Mouse (Mus musculus) C2C12 (cell line): ENCODE data around the gene C5ar1. TPM values are rescaled to one million over a fixed set of nuclear protein-coding genes. Genes with fewer than 3 reads are reported as not detected.
"Not testable (repeated sequence)": the region's sequence is repeated elsewhere in the genome, so short reads cannot be mapped to it uniquely, and the experiment has no call there.

ENCODE experiments used
- H3K27me3 ChIP-seq: one replicate; pipeline ENCODE4 v1.6.1; 2011; ENCODE audit not compliant: control insufficient read depth, insufficient read depth, insufficient read length
- H3K36me3 ChIP-seq: one replicate; pipeline ENCODE4 v1.6.1; 2011; ENCODE audit not compliant: control insufficient read depth, insufficient read depth
- H3K4me3 ChIP-seq: one replicate; pipeline ENCODE4 v1.5.1; 2011; ENCODE audit warnings: mild to moderate bottlenecking, control low read depth; ENCODE audit not compliant: poor library complexity, insufficient read depth, severe bottlenecking
- H3K79me2 ChIP-seq: one replicate; pipeline ENCODE4 v1.6.1; 2011; ENCODE audit not compliant: control insufficient read depth, insufficient read depth
- H3K79me3 ChIP-seq: one replicate; pipeline ENCODE4 v1.6.1; 2011; ENCODE audit warnings: low read depth, control low read depth
- H3ac ChIP-seq: one replicate; pipeline ENCODE3; 2011; ENCODE audit warnings: low read depth; ENCODE audit not compliant: control insufficient read depth, insufficient read length
- CEBPB ChIP-seq: IDR thresholded peaks from one replicate; pipeline ENCODE4 v1.6.1; 2011; ENCODE audit warnings: low read depth, mild to moderate bottlenecking, control low read depth, moderate library complexity
- CTCF ChIP-seq: IDR thresholded peaks from one replicate; pipeline ENCODE4 v1.5.1; 2011; ENCODE audit not compliant: control insufficient read depth, insufficient read depth, insufficient read length
- FOSL1 ChIP-seq: IDR thresholded peaks from one replicate; pipeline ENCODE4 v1.8.0; 2011; ENCODE audit warnings: mild to moderate bottlenecking, low read length; ENCODE audit not compliant: poor library complexity, insufficient read depth, severe bottlenecking
- MAX ChIP-seq: IDR thresholded peaks from one replicate; pipeline ENCODE4 v1.6.1; 2011; ENCODE audit warnings: mild to moderate bottlenecking, control low read depth
- MYOD1 ChIP-seq: IDR thresholded peaks from one replicate; pipeline ENCODE4 v1.6.1; 2011; ENCODE audit warnings: low read depth; ENCODE audit not compliant: control insufficient read depth, insufficient read length
- MYOG ChIP-seq: IDR thresholded peaks from one replicate; pipeline ENCODE4 v1.6.1; 2011; ENCODE audit not compliant: control insufficient read depth, insufficient read length; ENCODE audit errors: extremely low read depth
- USF1 ChIP-seq: IDR thresholded peaks from one replicate; pipeline ENCODE4 v1.6.1; 2011; ENCODE audit warnings: low read depth, mild to moderate bottlenecking, control low read depth, moderate library complexity
- polyA plus RNA-seq: library from polyadenylated mRNA; unstranded; fragments of >200 nt; fragmentation: generic; extraction: Trizol; gene quantifications from one replicate; pipeline ENCODE4 v1.2.1, GENCODE M21; 2012; ENCODE audit warnings: missing spikeins

Gene C5ar1
- polyA plus RNA-seq, 1 experiment, result 0.02 TPM

DNA sequence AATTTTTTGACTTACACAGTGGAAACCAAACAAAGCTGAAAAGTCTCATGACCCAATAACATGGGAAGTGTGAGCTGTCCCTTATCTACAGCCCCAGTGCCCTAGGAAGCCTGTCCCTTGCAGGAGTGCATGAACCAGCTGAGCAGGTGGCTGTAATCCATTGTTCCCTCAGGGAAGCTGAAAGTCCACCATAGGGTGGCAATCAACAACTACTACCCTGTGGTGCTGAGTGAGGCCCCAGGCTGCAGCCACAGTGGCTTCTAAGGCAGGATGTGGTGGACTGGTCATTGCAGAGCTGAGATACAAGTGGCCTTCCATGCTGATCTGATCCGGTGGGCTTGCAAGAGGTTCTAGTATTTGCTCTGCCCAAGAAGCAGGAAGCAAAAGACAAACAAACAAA lies 1.8 kb upstream of the C5ar1 start:
- no peaks in the 10 kb centered on the region for H3K79me3 ChIP-seq

DNA sequence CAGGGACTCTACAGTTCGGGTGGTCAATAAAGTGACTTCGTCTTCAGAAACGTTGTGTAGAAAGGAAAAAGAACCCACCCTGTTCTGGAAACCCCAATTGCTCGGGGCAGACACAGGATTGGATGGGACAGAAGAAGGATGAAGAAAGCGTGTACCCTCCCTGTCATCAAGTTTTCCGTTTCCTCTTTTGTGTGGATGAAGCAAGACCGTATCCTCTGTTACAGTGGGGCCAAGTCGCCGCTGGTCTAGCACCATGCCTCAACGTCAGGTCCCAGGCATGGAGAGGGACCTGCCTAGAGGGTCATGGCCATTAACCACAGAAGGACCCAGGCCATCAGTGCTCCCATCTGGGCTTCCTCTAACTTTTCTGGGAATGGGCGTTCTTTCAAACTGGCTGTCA lies 1.5 kb downstream of the C5ar1 start:
- no peak overlapping the region for H3ac ChIP-seq
- no peak for TF ChIP-seq MYOG
- TF ChIP-seq MYOD1, result no peak
- no peak for TF ChIP-seq CTCF
- TF ChIP-seq CEBPB, result no peak

More for the DNA sequence above, 1.8 kb upstream of the C5ar1 start:
- H3ac ChIP-seq, result no peak overlapping the region
- H3K4me3 ChIP-seq, result no peak overlapping the region
- no peaks in the 10 kb centered on the region for H3K27me3 ChIP-seq
- TF ChIP-seq MAX (no peak), MYOD1 (no peak), CTCF (no peak)
- no peaks in the 10 kb centered on the region for H3K36me3 ChIP-seq
- H3K79me2 ChIP-seq, result no peaks in the 10 kb centered on the region

DNA sequence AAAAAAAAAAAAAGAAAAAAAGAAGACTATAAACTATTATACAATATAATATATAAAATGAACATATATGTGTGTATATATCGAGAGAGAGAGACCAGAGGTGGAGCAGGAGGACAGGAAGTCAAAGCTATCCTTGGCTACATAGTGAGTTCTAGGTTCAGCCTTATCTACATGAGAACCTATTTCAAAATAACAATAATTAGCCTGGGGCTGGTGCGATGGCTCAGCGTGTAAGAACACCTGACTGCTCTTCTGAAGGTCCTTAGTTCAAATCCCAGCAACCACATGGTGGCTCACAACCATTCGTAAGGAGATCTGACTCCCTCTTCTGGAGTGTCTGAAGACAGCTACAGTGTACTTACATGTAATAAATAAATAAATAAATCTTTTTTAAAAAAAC lies 3.4 kb downstream of the C5ar1 start:
- H3K79me3 ChIP-seq, H3K27me3 ChIP-seq, H3K79me2 ChIP-seq, H3ac ChIP-seq, H3K36me3 ChIP-seq, H3K4me3 ChIP-seq: not testable (repeated sequence)

More for the DNA sequence above, 1.5 kb downstream of the C5ar1 start:
- H3K79me3 ChIP-seq, result no peaks in the 10 kb centered on the region
- no peaks in the 10 kb centered on the region for H3K27me3 ChIP-seq
- H3K79me2 ChIP-seq, result no peaks in the 10 kb centered on the region
- no peaks in the 10 kb centered on the region for H3K36me3 ChIP-seq
- H3K4me3 ChIP-seq, result no peak overlapping the region

DNA sequence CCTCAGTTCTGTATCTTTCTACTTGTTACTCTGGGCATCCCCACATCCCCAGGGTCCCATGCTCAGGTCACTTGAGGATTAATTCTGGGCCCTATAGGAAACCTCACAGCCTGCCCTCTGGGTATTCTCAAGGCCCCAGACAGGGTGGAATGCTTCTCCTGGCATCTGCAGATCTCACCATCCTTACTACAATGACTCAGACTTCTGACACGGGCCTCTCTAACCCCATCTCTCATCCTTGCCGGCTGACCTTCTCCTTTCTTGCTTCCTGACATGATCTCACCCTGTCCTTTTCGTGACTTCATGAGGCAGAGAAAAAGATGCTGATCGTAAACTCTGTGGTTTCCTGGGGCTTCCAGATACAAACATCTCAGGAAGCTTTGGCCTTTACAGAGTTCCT lies 5.1 kb downstream of the C5ar1 start:
- no peaks in the 10 kb centered on the region for H3K79me3 ChIP-seq
- H3K79me2 ChIP-seq, result no peaks in the 10 kb centered on the region
- no peak overlapping the region for H3ac ChIP-seq
- no peaks in the 10 kb centered on the region for H3K36me3 ChIP-seq
- no peak for TF ChIP-seq FOSL1
- TF ChIP-seq MYOD1, result no peak
- no peak for TF ChIP-seq USF1
- no peak for TF ChIP-seq MYOG
- no peak for TF ChIP-seq MAX
- no peak for TF ChIP-seq CEBPB
- no peak for TF ChIP-seq CTCF
- no peak overlapping the region for H3K4me3 ChIP-seq
- H3K27me3 ChIP-seq, result no peaks in the 10 kb centered on the region

DNA sequence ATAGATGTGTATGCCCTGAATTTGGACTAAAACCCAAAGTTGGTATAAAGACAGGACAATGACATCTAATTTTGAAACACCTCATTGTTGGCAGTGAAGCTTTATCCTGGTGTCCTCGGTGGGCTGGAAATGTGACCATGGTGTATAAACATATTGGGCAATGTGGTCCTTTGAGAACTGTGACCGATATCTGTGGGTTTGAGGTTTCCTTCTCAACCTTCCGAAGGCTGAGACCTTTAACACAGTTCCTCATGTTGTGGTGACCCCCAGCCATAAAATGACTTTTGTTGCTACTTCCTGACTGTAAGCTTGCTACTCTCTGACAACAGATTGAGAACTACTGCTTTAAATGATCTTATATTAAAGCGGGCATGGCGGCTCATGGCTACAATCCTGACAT lies 8.7 kb downstream of the C5ar1 start:
- Histone ChIP-seq H3K79me3 (no peaks in the 10 kb centered on the region), H3ac (no peak overlapping the region), H3K36me3 (no peaks in the 10 kb centered on the region), H3K27me3 (peaks cover 3% of the 10 kb centered on the region), H3K79me2 (no peaks in the 10 kb centered on the region), H3K4me3 (no peak overlapping the region)
- TF ChIP-seq FOSL1 (no peak), CEBPB (peak; percentile 16), USF1 (no peak)

DNA sequence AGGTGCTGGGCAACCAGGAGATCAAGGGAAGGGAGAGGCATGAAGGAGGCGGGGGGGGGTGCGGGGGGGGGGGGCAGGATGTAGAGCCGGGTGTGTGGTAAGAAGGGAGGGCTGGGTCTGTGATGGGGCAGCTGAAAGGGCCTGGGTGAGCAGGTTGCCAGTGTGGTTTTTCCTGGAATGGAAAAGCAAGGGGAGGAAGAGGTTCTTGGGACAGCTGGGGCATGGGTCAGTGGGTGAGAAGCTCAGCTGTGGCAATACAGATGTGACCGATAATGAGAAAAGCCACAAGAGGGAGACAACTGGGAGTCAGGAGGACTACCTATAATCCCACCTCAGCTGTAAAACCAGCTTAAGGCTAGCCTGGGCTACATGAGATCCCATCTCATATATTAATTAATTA lies 13.4 kb downstream of the C5ar1 start:
- Histone ChIP-seq H3K4me3 (no peak overlapping the region), H3K27me3 (peaks cover 3% of the 10 kb centered on the region), H3K36me3 (no peaks in the 10 kb centered on the region), H3K79me2 (no peaks in the 10 kb centered on the region), H3K79me3 (no peaks in the 10 kb centered on the region), H3ac (no peak overlapping the region)
- no peak for TF ChIP-seq USF1
- TF ChIP-seq FOSL1, result no peak
- TF ChIP-seq CTCF, result no peak
- no peak for TF ChIP-seq MAX
- no peak for TF ChIP-seq MYOD1
- TF ChIP-seq MYOG, result no peak
- no peak for TF ChIP-seq CEBPB

DNA sequence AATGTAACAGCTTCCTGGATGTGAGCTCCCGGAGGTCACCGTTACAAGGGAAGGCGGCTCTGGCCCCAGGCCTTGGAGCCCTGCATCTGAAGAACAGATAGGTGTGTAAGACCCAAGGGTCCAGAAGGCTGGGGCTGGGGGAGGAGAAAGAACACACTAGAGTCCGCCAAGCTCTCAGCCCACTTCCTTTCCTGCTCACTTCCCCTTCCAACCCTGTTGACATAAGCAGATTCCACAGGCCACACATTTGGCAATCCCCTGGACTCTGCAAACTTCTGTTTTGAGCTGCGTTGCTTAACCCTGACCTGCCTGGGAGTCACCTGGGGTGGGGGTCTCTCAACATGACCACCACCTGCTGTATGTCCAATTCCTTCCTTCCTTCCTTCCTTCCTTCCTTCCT lies 15.3 kb downstream of the C5ar1 start, which contains the start of gene C5ar2:
Gene C5ar2 (minus strand): TSS at position 88 of the 400 bp plus-strand sequence.
- TF ChIP-seq CEBPB, result no peak
- no peak for TF ChIP-seq MYOD1
- no peak for TF ChIP-seq MAX
- no peak for TF ChIP-seq FOSL1
- no peak for TF ChIP-seq MYOG
- no peak for TF ChIP-seq CTCF
- TF ChIP-seq USF1, result no peak
- no peak within 1 kb of the TSS for H3ac ChIP-seq

More for the DNA sequence above, 15.3 kb downstream of the C5ar1 start, which contains the start of gene C5ar2:
- Histone ChIP-seq H3K4me3 (no peak within 1 kb of the TSS), H3K36me3 (no peaks in the 10 kb centered on the region), H3K27me3 (peaks cover 3% of the 10 kb centered on the region), H3K79me2 (no peaks in the 10 kb centered on the region), H3K79me3 (no peaks in the 10 kb centered on the region)
